Mouse (Mus musculus): ENCODE results near the gene Plekha6. TPM values are rescaled to one million over a fixed set of nuclear protein-coding genes. Genes with fewer than 3 reads are reported as not detected.

The Plekha6 gene
- polyA plus RNA-seq, 1 experiment from 2014 or later = 6.1 TPM

DNA sequence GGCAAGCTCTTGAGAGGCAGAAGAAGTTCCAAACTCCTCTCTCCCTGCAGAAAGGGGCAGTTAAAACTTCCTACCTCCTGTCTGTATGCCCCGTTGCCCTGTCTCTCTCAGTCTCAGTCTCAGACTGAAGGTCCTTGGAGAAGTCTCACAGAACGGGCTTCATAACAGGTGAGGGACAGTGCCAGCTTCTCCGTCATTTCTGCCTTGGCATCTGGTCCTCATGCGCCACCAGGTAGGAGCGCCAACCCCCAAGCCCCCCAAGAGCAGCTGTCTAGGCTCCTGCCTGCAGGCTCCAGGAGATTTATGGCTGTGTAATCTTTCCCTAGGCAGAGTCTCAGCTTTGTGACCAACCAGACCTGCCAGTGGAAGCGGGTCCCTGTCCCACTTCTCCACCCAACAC lies 86.8 kb downstream of the Plekha6 start:
- ATAC-seq (ENCODE audit: low FRiP score, low TSS enrichment) = no peak
- peak overlapping the region; percentile 44; the same call in 1 of the 2 replicates for H3K27ac ChIP-seq (ENCODE audit: low read depth, low read length)

DNA sequence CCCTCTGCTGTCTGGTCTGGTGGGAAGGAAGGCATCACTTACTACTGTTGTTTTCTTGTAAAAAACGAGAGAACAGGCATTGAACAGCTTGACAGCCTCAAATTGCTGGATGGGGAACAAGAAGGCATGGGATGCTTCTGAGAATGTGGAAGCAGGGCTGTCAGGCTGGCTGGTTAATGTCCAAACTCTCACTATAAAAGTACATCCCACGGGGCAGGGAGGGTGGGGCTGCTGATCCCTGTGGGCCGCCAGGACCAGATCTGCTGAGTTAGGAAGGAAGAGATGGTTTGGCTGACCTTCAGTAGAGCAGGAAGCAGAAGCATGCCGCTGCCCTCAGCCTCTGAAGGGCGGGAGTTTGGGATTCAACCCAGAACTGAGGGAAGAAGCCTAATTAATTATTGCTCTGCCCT lies 87.6 kb downstream of the Plekha6 start:
- H3K27me3 ChIP-seq (ENCODE audit: control insufficient read depth, insufficient read depth, low read length) = no peaks in the 10 kb centered on the region; the same call in 1 of the 2 replicates
- 18% methylated on average over 5 of the region's 5 CpGs for WGBS

More for the DNA sequence above, 86.8 kb downstream of the Plekha6 start:
- Histone ChIP-seq H3K9me3 (ENCODE audit: control insufficient read depth, low read length) (no peaks in the 10 kb centered on the region), H3K4me1 (ENCODE audit: control insufficient read depth, insufficient read depth, low read length) (peaks cover 42% of the 10 kb centered on the region), H3K27me3 (ENCODE audit: control insufficient read depth, insufficient read depth, low read length) (no peaks in the 10 kb centered on the region; the same call in 1 of the 2 replicates), H3K4me2 (replicated peaks; ENCODE audit: low read depth, low read length) (no peak overlapping the region), H3K36me3 (ENCODE audit: control insufficient read depth, insufficient read depth, low read length) (no peaks in the 10 kb centered on the region), H3K4me3 (ENCODE audit: low read length) (no peak overlapping the region), H3K9ac (ENCODE audit: low read depth, low read length) (no peak overlapping the region)
- 81% methylated on average over 6 of the region's 6 CpGs for WGBS

DNA sequence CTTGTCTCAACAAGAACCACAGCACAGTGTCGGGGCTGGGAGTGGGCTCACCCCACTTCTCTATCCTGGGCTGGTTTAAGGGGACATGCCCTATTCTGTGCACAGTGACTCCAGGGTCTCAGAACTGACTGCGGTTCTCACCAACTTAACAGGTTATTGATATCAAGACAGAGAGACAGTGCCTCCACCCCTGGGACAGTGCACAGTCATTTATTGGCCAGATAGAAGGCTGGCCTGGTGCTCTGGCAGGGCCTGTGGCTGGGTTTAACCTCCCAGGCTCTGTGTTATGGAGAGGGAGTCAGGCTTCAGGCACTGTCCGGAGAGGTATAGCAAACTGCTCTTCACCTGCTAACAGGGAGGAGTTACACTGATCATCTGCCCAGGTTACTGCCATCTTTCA lies 88.2 kb downstream of the Plekha6 start:
- Histone ChIP-seq H3K4me2 (replicated peaks; ENCODE audit: low read depth, low read length) (no peak overlapping the region), H3K9me3 (ENCODE audit: control insufficient read depth, low read length) (no peaks in the 10 kb centered on the region), H3K27ac (ENCODE audit: low read depth, low read length) (peak overlapping the region; percentile 44; the same call in 1 of the 2 replicates), H3K4me1 (ENCODE audit: control insufficient read depth, insufficient read depth, low read length) (peaks cover 49% of the 10 kb centered on the region), H3K4me3 (ENCODE audit: low read length) (no peak overlapping the region), H3K36me3 (ENCODE audit: control insufficient read depth, insufficient read depth, low read length) (no peaks in the 10 kb centered on the region), H3K27me3 (ENCODE audit: control insufficient read depth, insufficient read depth, low read length) (no peaks in the 10 kb centered on the region; the same call in 1 of the 2 replicates), H3K9ac (ENCODE audit: low read depth, low read length) (no peak overlapping the region)
- WGBS = 77% methylated on average over 3 of the region's 3 CpGs
- no peak for ATAC-seq (ENCODE audit: low FRiP score, low TSS enrichment)

More for the DNA sequence above, 87.6 kb downstream of the Plekha6 start:
- H3K4me3 ChIP-seq (ENCODE audit: low read length) = no peak overlapping the region
- no peak overlapping the region for H3K9ac ChIP-seq (ENCODE audit: low read depth, low read length)
- H3K27ac ChIP-seq (ENCODE audit: low read depth, low read length) = peak overlapping the region; percentile 44; the same call in 1 of the 2 replicates
- H3K4me2 ChIP-seq (replicated peaks; ENCODE audit: low read depth, low read length) = no peak overlapping the region
- H3K9me3 ChIP-seq (ENCODE audit: control insufficient read depth, low read length) = no peaks in the 10 kb centered on the region
- no peaks in the 10 kb centered on the region for H3K36me3 ChIP-seq (ENCODE audit: control insufficient read depth, insufficient read depth, low read length)
- ATAC-seq (ENCODE audit: low FRiP score, low TSS enrichment) = peak; percentile 44; the same call in 1 of the 2 replicates
- H3K4me1 ChIP-seq (ENCODE audit: control insufficient read depth, insufficient read depth, low read length) = peaks cover 49% of the 10 kb centered on the region

DNA sequence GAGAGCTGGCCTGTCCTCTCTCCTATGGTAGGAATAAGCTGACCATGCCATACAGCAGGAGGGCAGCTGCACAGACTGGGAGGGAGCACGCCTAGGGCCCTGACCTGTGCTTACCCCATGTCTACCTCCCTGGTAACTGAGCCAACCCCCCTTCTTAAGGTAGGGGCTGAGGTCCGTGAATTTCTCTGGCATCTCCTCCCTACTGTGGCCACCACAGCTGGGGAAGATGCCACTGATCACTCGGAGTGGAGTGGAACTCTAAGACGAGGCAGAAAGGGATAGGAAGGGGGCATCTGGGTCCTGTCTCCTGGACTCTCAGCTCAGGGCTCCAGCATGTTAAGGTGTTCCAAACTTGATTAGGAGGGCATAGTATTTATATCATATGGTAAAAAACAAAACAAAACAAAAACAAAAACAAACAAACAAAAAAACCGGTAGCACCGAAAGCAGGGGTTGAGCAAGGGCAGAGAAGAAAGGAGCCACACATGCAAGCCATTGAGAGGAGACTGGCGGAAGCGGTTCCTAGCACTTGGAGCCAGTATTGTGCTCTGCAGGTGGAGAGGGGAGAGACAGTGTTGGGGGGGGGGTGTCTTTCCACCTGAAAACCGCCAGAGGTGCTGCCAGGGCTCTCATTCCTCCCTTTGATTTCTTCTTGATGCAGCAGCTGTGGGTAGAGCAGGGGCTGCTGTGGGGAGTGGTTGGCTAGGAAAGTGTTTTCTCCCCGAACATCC lies 89.0 kb downstream of the Plekha6 start:
- WGBS = 60% methylated on average over 10 of the region's 10 CpGs

DNA sequence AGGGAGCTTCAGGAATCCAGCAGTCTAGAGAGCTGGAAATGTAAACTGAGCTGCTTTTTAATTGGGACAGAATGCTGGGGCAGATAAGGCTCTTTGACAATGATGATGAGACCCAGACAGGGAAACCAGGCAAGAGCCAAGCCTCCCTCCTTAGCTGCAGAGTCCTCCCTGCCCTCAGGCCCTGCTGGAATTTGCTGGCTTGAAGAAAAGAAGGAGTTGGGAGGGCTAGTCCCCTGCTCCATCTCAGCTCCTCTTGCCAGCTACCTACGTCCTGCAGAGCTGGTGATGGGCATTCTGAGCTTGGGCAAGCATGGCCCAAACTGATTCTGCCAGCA lies 89.5 kb downstream of the Plekha6 start:
- Histone ChIP-seq H3K36me3 (ENCODE audit: control insufficient read depth, insufficient read depth, low read length) (no peaks in the 10 kb centered on the region), H3K4me3 (ENCODE audit: low read length) (no peak overlapping the region), H3K9me3 (ENCODE audit: control insufficient read depth, low read length) (no peaks in the 10 kb centered on the region), H3K27ac (ENCODE audit: low read depth, low read length) (peak overlapping the region; percentile 42; the same call in 1 of the 2 replicates), H3K27me3 (ENCODE audit: control insufficient read depth, insufficient read depth, low read length) (no peaks in the 10 kb centered on the region; the same call in 1 of the 2 replicates), H3K9ac (ENCODE audit: low read depth, low read length) (no peak overlapping the region), H3K4me2 (replicated peaks; ENCODE audit: low read depth, low read length) (no peak overlapping the region), H3K4me1 (ENCODE audit: control insufficient read depth, insufficient read depth, low read length) (peaks cover 49% of the 10 kb centered on the region)
- WGBS = 56% methylated on average over 1 of the region's 1 CpGs
- ATAC-seq (ENCODE audit: low FRiP score, low TSS enrichment) = 0 out of 2 replicates have a peak, but pooled peaks have one; percentile 8

More for the DNA sequence above, 89.0 kb downstream of the Plekha6 start:
- Histone ChIP-seq H3K4me1 (ENCODE audit: control insufficient read depth, insufficient read depth, low read length) (peaks cover 49% of the 10 kb centered on the region), H3K4me2 (replicated peaks; ENCODE audit: low read depth, low read length) (no peak overlapping the region), H3K27me3 (ENCODE audit: control insufficient read depth, insufficient read depth, low read length) (no peaks in the 10 kb centered on the region; the same call in 1 of the 2 replicates), H3K9ac (ENCODE audit: low read depth, low read length) (no peak overlapping the region), H3K36me3 (ENCODE audit: control insufficient read depth, insufficient read depth, low read length) (no peaks in the 10 kb centered on the region), H3K9me3 (ENCODE audit: control insufficient read depth, low read length) (no peaks in the 10 kb centered on the region), H3K4me3 (ENCODE audit: low read length) (no peak overlapping the region), H3K27ac (ENCODE audit: low read depth, low read length) (peak overlapping the region; percentile 1; the same call in 1 of the 2 replicates)
- ATAC-seq (ENCODE audit: low FRiP score, low TSS enrichment) = no peak

DNA sequence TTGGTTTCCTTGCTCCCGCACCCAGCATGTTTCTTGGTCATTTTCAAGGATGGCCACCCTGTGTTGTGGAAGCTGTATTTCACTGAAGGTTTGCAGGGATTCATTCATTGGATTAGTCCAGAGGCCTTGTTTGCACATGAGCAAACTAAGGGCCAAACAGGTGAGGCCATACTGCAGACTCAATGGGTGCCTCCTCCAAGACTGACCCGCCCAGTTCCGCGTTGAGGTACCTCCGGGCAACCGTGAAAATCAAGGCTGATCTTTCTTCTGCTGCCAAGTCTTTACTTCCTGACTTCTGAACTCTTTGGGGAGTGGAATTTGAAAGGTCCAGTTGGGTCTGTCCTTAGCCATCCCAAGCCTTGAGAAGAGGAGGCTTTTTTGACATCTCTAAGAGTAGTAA lies 90.2 kb downstream of the Plekha6 start:
- H3K4me2 ChIP-seq (replicated peaks; ENCODE audit: low read depth, low read length) = no peak overlapping the region
- H3K4me1 ChIP-seq (ENCODE audit: control insufficient read depth, insufficient read depth, low read length) = peaks cover 49% of the 10 kb centered on the region
- no peaks in the 10 kb centered on the region for H3K9me3 ChIP-seq (ENCODE audit: control insufficient read depth, low read length)
- H3K9ac ChIP-seq (ENCODE audit: low read depth, low read length) = no peak overlapping the region
- no peaks in the 10 kb centered on the region; the same call in 1 of the 2 replicates for H3K27me3 ChIP-seq (ENCODE audit: control insufficient read depth, insufficient read depth, low read length)
- H3K4me3 ChIP-seq (ENCODE audit: low read length) = no peak overlapping the region
- ATAC-seq (ENCODE audit: low FRiP score, low TSS enrichment) = no peak
- H3K36me3 ChIP-seq (ENCODE audit: control insufficient read depth, insufficient read depth, low read length) = no peaks in the 10 kb centered on the region
- 78% methylated on average over 6 of the region's 6 CpGs for WGBS
- peak overlapping the region; percentile 42; the same call in 1 of the 2 replicates for H3K27ac ChIP-seq (ENCODE audit: low read depth, low read length)

DNA sequence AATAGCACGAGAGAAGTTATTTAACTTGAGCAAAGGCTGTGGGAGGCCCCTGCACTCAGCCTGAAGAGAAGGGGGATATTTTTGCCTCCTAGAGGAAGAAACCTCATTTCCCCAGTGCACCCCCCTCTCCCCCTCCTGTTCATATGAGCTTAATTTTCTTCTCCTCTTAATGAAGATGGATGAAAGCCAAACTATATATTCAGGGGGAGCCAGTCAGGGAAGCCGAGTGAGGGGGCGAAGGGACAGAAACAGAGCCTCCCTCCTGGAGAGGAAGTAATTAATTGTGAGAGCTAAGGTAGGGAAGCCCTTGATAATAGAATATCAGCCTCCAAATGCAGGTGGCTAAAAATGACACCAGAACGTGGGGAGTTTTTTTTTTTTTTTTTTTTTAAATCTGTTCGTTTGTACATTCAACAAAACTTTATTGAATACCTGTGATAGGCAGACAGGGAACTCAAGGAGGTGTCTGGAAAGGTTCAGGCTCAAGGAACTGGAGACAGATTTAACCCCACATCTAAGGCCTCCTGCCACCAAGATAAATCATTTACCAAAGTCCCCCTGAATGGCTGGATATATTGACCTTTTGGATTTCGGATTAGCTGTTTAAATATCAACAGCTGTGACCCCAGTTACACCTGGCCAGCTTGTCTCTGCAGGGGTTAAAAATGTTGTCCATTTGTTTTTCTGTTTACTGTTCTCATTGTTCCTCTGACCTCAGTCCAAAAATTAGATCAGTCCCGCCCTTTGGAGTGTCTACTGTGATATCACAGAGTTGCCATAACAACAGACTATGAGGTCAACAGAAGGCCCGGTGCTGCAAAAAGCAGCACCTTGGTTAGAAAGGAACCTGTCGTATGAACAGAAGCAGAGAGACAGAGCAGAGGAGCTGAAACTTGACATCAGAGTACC lies 91.1 kb downstream of the Plekha6 start:
- no peak overlapping the region for H3K4me3 ChIP-seq (ENCODE audit: low read length)
- no peaks in the 10 kb centered on the region for H3K36me3 ChIP-seq (ENCODE audit: control insufficient read depth, insufficient read depth, low read length)
- ATAC-seq (ENCODE audit: low FRiP score, low TSS enrichment) = no peak
- no peak overlapping the region for H3K9ac ChIP-seq (ENCODE audit: low read depth, low read length)
- no peaks in the 10 kb centered on the region for H3K9me3 ChIP-seq (ENCODE audit: control insufficient read depth, low read length)
- 36% methylated on average over 9 of the region's 9 CpGs for WGBS
- no peak overlapping the region; the same call in 1 of the 2 replicates for H3K4me2 ChIP-seq (replicated peaks; ENCODE audit: low read depth, low read length)
- H3K27ac ChIP-seq (ENCODE audit: low read depth, low read length) = peak overlapping the region; percentile 30; the same call in 1 of the 2 replicates
- H3K4me1 ChIP-seq (ENCODE audit: control insufficient read depth, insufficient read depth, low read length) = peaks cover 49% of the 10 kb centered on the region
- H3K27me3 ChIP-seq (ENCODE audit: control insufficient read depth, insufficient read depth, low read length) = no peaks in the 10 kb centered on the region; the same call in 1 of the 2 replicates

DNA sequence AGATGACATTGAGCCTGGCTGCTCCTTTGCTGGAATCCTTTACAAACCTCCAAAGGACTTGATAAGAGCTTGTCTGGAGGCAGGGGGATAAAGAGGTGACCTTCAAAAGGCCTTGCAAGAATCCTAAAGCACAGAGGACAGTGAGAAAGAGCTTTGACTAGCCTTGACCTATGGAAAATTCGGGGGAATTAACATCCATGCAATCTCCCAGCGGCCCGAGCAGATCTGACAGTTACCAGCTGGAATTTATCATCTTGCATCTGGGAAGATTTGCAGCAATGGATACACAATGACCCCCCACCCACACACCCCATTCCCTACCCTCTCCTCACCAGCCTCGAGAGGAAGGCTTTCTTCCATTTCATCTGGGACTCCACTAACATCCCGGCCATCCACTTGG lies 91.8 kb downstream of the Plekha6 start:
- no peaks in the 10 kb centered on the region; the same call in 1 of the 2 replicates for H3K27me3 ChIP-seq (ENCODE audit: control insufficient read depth, insufficient read depth, low read length)
- ATAC-seq (ENCODE audit: low FRiP score, low TSS enrichment) = no peak
- peaks cover 49% of the 10 kb centered on the region for H3K4me1 ChIP-seq (ENCODE audit: control insufficient read depth, insufficient read depth, low read length)
- WGBS = 45% methylated on average over 5 of the region's 5 CpGs
- H3K4me3 ChIP-seq (ENCODE audit: low read length) = no peak overlapping the region
- H3K36me3 ChIP-seq (ENCODE audit: control insufficient read depth, insufficient read depth, low read length) = 0 out of 2 replicates have a peak, but pooled peaks cover 3% of the 10 kb centered on the region
- 0 out of 2 replicates have a peak overlapping the region, but pooled peaks have one; percentile 3 for H3K27ac ChIP-seq (ENCODE audit: low read depth, low read length)
- H3K4me2 ChIP-seq (replicated peaks; ENCODE audit: low read depth, low read length) = no peak overlapping the region
- H3K9ac ChIP-seq (ENCODE audit: low read depth, low read length) = no peak overlapping the region
- H3K9me3 ChIP-seq (ENCODE audit: control insufficient read depth, low read length) = no peaks in the 10 kb centered on the region

Measured in kidney, embryonic 14.5 days (tissue).